Mouse (Mus musculus) midbrain, embryonic 14.5 days (tissue): ENCODE measurements around the gene Lrrc1. TPM values are rescaled to one million over a fixed set of nuclear protein-coding genes. Genes with fewer than 3 reads are reported as not detected.

ENCODE experiments used
- ATAC-seq: fragments of 200-750 bp; cut with Nextera tagmentation; 2 replicates; pipeline ENCODE4 v1.8.0; 2017; ENCODE audit warnings: moderate number of reproducible peaks, moderate library complexity; ENCODE audit not compliant: low FRiP score, low TSS enrichment
- DNase-seq: peaks from one replicate; pipeline ENCODE4 v3.0.0-alpha.2; 2015
- H3K27ac ChIP-seq: fragments of 300-500 bp; sonication (generic); replicated peaks from 2 replicates; pipeline ENCODE4 v1.5.1; 2014; ENCODE audit warnings: mild to moderate bottlenecking, low read depth, low read length, moderate library complexity
- H3K27me3 ChIP-seq: fragments of 300-500 bp; sonication (generic); 2 replicates; pipeline ENCODE4 v1.6.1; 2014; ENCODE audit warnings: low read length, control low read depth, mixed read lengths; ENCODE audit not compliant: control insufficient read depth, insufficient read depth
- H3K36me3 ChIP-seq: fragments of 300-500 bp; sonication (generic); 2 replicates; pipeline ENCODE4 v1.6.1; 2014; ENCODE audit warnings: low read length, control low read depth; ENCODE audit not compliant: control insufficient read depth, insufficient read depth
- H3K4me1 ChIP-seq: fragments of 300-500 bp; sonication (generic); 2 replicates; pipeline ENCODE4 v1.6.1; 2014; ENCODE audit warnings: mild to moderate bottlenecking, antibody characterized with exemption, low read length, control low read depth; ENCODE audit not compliant: control insufficient read depth, insufficient read depth
- H3K4me2 ChIP-seq: fragments of 300-500 bp; sonication (generic); 2 replicates; pipeline ENCODE4 v1.6.1; 2014; ENCODE audit warnings: mild to moderate bottlenecking, low read length, moderate library complexity
- H3K4me3 ChIP-seq: fragments of 300-500 bp; sonication (generic); replicated peaks from 2 replicates; pipeline ENCODE4 v1.5.1; 2014; ENCODE audit warnings: low read depth, low read length
- H3K9ac ChIP-seq: fragments of 300-500 bp; sonication (generic); replicated peaks from 2 replicates; pipeline ENCODE4 v1.6.1; 2014; ENCODE audit warnings: mild to moderate bottlenecking, low read length, moderate library complexity
- H3K9me3 ChIP-seq: fragments of 300-500 bp; sonication (generic); 2 replicates; pipeline ENCODE4 v1.6.1; 2016; ENCODE audit warnings: low read length, control low read depth, mixed read lengths; ENCODE audit not compliant: control insufficient read depth
- WGBS: fragments of 180-500 bp; shearing (Covaris S2); extraction: QIAGEN DNeasy Blood & Tissue Kit; methylation state at CpG from one replicate; pipeline ENCODE4 v1.1.7; 2014; 5-methylcytosine and 5-hydroxymethylcytosine counted together
- polyA plus RNA-seq: library from polyadenylated mRNA; unstranded; fragments of >200 nt; fragmentation: Nextera tagmentation; extraction: Ambion mirVana; gene quantifications from 2 replicates; pipeline ENCODE4 v1.2.1, GENCODE M21; 2014

Lrrc1 gene
- polyA plus RNA-seq, 1 experiment from 2014 or later = 5.1 TPM

GRCm38 (mm10) chr9:77403961-77404360, 140.7 kb downstream of the Lrrc1 start:
- Histone ChIP-seq H3K4me1 (peaks cover 8% of the 10 kb centered on the region; the same call in 1 of the 2 replicates), H3K9ac (no peak overlapping the region), H3K4me3 (no peak overlapping the region), H3K27me3 (no peaks in the 10 kb centered on the region), H3K9me3 (no peaks in the 10 kb centered on the region), H3K27ac (no peak overlapping the region), H3K36me3 (no peaks in the 10 kb centered on the region), H3K4me2 (no peak overlapping the region)
- no peak for DNase-seq
- ATAC-seq = no peak
- 88% methylated on average over 6 of the region's 6 CpGs for WGBS

GRCm38 (mm10) chr9:77402971-77403370, 141.7 kb downstream of the Lrrc1 start:
- Histone ChIP-seq H3K36me3 (no peaks in the 10 kb centered on the region), H3K4me1 (peaks cover 6% of the 10 kb centered on the region; the same call in 1 of the 2 replicates), H3K4me3 (no peak overlapping the region), H3K27ac (no peak overlapping the region), H3K9me3 (no peaks in the 10 kb centered on the region), H3K9ac (no peak overlapping the region), H3K27me3 (no peaks in the 10 kb centered on the region), H3K4me2 (no peak overlapping the region)
- DNase-seq (no peak), ATAC-seq (no peak)
- WGBS = 62% methylated on average over 1 of the region's 1 CpGs

GRCm38 (mm10) chr9:77399801-77400200, 144.9 kb downstream of the Lrrc1 start:
- 84% methylated on average over 5 of the region's 5 CpGs for WGBS
- Histone ChIP-seq H3K36me3 (no peaks in the 10 kb centered on the region), H3K27ac (no peak overlapping the region), H3K9me3 (no peaks in the 10 kb centered on the region), H3K27me3 (no peaks in the 10 kb centered on the region), H3K4me3 (no peak overlapping the region), H3K9ac (no peak overlapping the region), H3K4me1 (peaks cover 9% of the 10 kb centered on the region), H3K4me2 (no peak overlapping the region)
- DNase-seq (no peak), ATAC-seq (no peak)

DNA sequence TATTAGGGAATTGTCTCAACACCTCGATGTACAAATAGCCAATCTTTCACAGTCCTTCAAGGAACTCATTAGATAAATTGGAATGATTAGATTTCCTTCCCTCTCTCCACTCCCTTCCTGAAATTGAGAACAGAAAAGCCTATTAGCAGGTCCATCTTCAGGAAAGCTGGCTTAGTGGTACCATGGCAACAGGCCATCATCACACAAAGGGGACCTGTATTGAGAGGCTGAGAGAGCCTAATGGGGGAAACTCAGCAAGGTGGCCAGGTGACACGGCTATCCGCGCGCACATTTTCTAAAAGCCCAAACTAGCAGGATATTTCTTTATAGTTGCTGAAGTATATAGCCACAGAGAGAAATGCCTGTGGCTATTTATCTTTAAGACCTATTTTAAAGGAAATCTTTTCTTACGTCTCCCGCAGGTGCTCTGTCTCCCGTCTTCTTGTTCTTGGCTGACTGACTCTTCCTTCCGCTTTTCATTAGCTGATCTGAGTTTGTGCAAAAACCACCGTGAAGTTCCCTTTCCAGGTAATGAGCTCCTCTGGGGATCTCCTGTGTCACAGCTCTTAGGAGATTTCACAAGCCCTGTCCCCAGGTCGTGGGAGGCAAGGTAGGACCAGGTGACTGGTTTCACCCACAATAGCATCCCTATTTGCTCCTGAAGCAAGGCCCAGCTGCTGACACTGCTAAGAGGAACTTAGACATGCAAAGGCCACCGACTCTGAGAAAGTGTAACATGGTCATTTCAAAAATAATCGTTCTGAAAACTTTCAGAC, 145.6 kb downstream of the Lrrc1 start:
- DNase-seq (peak; percentile 69), ATAC-seq (no peak)
- Histone ChIP-seq H3K4me2 (no peak overlapping the region), H3K4me3 (no peak overlapping the region), H3K27ac (0 out of 2 replicates have a peak overlapping the region, but pooled peaks have one; percentile 8), H3K4me1 (peaks cover 9% of the 10 kb centered on the region), H3K9ac (no peak overlapping the region), H3K27me3 (no peaks in the 10 kb centered on the region), H3K9me3 (no peaks in the 10 kb centered on the region), H3K36me3 (no peaks in the 10 kb centered on the region)
- WGBS = 47% methylated on average over 13 of the region's 13 CpGs

DNA sequence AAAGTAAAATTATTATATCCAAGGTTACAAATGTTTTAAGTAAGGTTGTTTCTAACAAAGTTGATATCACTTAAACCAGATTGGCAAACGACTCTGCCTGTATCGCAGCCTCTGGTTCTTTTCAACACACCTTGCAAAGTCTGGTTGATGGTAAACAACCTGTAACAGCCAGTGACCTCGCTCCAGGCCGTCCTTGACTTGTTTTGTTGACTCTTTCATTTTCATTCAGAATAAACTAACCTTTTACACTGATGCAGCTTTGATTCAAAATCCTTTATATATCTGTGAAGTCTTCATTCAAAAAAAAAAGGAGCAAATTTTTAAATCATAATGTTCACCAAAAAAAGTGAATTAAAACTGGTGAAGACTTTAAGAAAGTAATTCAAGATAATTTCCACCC, 147.6 kb downstream of the Lrrc1 start:
- Histone ChIP-seq H3K27ac (no peak overlapping the region), H3K4me1 (peaks cover 9% of the 10 kb centered on the region), H3K36me3 (no peaks in the 10 kb centered on the region), H3K9ac (no peak overlapping the region), H3K4me3 (no peak overlapping the region), H3K4me2 (no peak overlapping the region), H3K9me3 (no peaks in the 10 kb centered on the region), H3K27me3 (no peaks in the 10 kb centered on the region)
- DNase-seq = no peak
- WGBS = 72% methylated on average over 4 of the region's 4 CpGs
- ATAC-seq = no peak

DNA sequence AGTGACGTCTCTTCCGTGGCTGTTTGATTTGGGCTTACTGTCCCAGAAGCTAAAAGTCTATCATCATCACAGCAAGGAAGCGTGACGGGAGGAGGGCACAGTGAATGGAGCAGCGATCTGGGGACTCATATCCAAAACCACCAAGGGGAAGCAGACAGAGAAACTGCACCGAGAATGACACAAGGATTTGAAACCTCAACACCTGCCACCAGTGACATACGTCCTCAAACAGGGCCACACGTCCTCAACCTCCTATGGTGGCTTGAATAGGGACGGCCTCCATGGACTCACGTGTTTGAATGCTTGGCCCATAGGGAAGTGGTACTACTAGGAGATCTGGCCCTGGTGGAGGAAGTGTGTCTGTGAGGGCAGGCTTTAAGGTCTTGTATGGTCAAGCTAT, 153.4 kb downstream of the Lrrc1 start:
- no peak overlapping the region for H3K9ac ChIP-seq
- WGBS = 87% methylated on average over 10 of the region's 10 CpGs
- H3K9me3 ChIP-seq = no peaks in the 10 kb centered on the region
- H3K36me3 ChIP-seq = no peaks in the 10 kb centered on the region
- no peak overlapping the region for H3K4me3 ChIP-seq
- ATAC-seq (no peak), DNase-seq (no peak)
- no peak overlapping the region for H3K27ac ChIP-seq
- no peak overlapping the region for H3K4me2 ChIP-seq
- H3K4me1 ChIP-seq = no peaks in the 10 kb centered on the region
- no peaks in the 10 kb centered on the region for H3K27me3 ChIP-seq

DNA sequence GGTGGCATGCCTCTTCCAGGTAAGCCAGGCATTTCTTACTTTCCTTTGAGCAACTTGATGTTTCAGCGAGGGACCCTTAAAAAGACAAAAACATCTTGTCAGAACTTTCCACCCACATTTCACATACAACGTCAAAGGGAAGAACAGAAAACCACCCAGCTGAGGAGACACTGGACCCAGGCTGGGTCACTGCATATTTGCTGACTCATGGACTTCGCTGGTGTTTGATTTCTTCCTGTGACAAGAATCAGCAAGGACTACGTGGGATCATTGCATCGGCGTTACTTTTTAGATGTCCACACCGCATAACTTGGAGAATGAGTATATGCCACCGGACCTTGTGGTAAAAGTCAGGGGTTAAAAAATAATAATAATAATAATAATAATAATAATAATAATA, 155.7 kb downstream of the Lrrc1 start:
- no peak overlapping the region for H3K27ac ChIP-seq
- DNase-seq = no peak
- H3K9me3 ChIP-seq = no peaks in the 10 kb centered on the region
- no peaks in the 10 kb centered on the region for H3K36me3 ChIP-seq
- H3K4me2 ChIP-seq = no peak overlapping the region
- no peaks in the 10 kb centered on the region for H3K27me3 ChIP-seq
- no peaks in the 10 kb centered on the region for H3K4me1 ChIP-seq
- H3K9ac ChIP-seq = no peak overlapping the region
- 89% methylated on average over 8 of the region's 8 CpGs for WGBS
- no peak overlapping the region for H3K4me3 ChIP-seq
- ATAC-seq = no peak

GRCm38 (mm10) chr9:77386751-77387150, 157.9 kb downstream of the Lrrc1 start:
- no peaks in the 10 kb centered on the region for H3K4me1 ChIP-seq
- 44% methylated on average over 1 of the region's 1 CpGs for WGBS
- H3K27ac ChIP-seq = no peak overlapping the region
- H3K4me3 ChIP-seq = no peak overlapping the region
- H3K4me2 ChIP-seq = no peak overlapping the region
- no peaks in the 10 kb centered on the region for H3K9me3 ChIP-seq
- no peaks in the 10 kb centered on the region for H3K36me3 ChIP-seq
- no peaks in the 10 kb centered on the region for H3K27me3 ChIP-seq
- no peak overlapping the region for H3K9ac ChIP-seq
- ATAC-seq (no peak), DNase-seq (peak; percentile 75)

- ATAC-seq (no peak), DNase-seq (no peak)
- no peak overlapping the region for H3K4me3 ChIP-seq
- H3K9me3 ChIP-seq = no peaks in the 10 kb centered on the region
- no peak overlapping the region for H3K4me2 ChIP-seq
- no peak overlapping the region for H3K27ac ChIP-seq
- H3K4me1 ChIP-seq = no peaks in the 10 kb centered on the region
- H3K9ac ChIP-seq = no peak overlapping the region
- H3K36me3 ChIP-seq = no peaks in the 10 kb centered on the region
- 91% methylated on average over 12 of the region's 12 CpGs for WGBS
- no peaks in the 10 kb centered on the region for H3K27me3 ChIP-seq
Observed at GRCm38 (mm10) chr9:77385611-77386010, 159.1 kb downstream of the Lrrc1 start.
